Mouse (Mus musculus) CD8-positive naive resting alpha-beta T cell, adult 2 months (primary cell): ENCODE measurements around the gene Klk9.

Experiments used
- DNase-seq, 2 experiments: peaks; one replicate each; pipeline ENCODE4 v3.0.0; 2022; ENCODE audit warnings: low read depth in 2 of 2, low spot score in 2 of 2

Gene Klk9

GRCm38 (mm10) chr7:43789295-43789694 lies 2.4 kb upstream of the Klk9 start:
- DNase-seq: no peak

DNA sequence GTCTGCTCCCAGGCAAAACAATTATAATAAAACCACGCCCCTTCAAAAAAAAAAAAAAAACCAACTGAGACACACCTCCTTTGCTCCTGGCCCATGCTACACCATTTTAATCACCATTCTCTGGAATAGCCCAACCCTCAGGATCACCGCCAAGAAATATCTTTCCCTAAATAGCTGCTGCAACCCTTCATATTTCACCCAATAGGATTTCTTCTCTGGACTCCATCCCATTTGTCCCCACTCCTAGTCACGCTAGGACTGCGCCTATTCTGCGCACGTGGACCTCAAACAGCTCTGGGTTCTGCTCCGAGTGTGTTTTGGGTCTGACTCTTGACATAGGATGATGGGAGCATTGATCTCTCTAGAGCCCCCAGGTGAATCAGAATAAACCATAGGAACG lies 4.7 kb downstream of the Klk9 start:
- no peak for DNase-seq

DNA sequence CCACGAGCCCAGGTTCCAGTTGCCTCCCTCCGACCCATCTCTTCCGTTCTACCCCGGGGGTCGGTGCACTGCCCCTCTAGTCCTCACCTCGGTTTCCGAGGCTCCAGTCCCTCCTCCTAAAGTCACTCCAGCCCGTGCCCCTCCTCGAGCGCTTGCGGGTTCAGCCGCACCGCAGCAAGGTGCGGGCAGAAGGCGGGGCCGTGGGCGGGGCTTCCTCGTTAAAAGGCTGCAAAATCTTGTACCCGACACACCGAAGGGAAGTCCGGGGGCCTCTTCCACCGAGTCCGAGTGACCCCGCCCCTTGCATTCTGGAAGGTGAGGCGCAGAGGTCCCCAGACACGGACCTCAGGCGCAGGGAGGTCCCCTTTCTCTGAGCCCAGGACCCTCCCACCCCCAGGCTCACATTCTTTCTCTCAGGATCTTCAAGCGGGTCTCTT lies 5.7 kb downstream of the Klk9 start, which contains the start of gene Klk8:
TSS of gene Klk8 (plus strand) at position 245 of the 437 bp plus-strand sequence.
- DNase-seq: peak; percentile 35 to 53

DNA sequence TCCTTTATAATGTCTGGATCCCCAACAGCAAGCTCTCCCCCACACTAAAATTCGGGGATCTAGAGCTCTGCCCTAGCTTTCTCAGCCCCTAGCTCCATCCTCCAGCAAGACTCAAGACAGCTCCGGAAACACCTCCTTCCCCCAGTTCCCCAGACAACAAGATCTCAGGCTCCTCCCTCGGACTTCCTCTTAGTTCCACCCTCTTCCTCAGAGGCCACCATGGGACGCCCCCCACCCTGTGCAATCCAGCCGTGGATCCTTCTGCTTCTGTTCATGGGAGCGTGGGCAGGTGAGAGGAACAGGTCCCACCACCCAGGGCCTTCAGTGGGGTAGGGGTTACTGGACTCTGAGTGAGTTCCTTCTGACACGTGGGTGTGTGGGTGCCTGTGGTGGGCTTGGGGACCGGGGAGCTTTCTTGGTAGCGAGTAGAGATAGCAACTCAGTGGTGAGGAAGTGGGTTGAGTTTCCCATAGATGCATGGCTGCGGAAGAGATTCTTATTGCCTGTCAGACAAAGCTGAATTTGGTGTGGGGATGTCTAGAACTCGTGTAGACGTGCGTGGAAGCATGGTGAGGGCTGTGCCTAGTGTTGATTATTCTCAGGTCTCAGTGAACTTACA lies 6.3 kb downstream of the Klk9 start:
- peak; percentile 21 to 41 for DNase-seq

DNA sequence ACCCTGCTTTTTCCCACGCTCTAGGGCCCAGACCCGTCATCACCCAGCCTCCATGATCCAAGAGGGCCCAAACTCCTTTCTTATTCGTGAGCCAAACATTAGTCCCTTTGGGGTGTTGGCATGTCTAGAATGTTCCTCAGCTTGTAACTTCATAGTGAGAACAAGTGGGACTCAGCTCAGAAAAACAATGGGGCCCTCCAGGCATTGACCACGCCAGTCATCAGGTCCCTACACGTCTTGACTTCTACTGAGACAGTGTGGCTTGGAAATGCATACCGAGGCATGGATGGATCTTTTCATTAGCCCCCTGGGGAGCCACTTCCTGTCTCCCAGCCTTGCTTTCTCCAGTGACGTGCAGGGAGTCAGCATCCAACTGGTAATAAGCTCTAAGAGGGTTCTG lies 8.2 kb downstream of the Klk9 start:
- no peak for DNase-seq

- no peak for DNase-seq
Measured at GRCm38 (mm10) chr7:43810994-43811393, 19.3 kb downstream of the Klk9 start, which contains the start of gene Klk7. Gene Klk7 (plus strand): TSS chr7:43811294.

DNA sequence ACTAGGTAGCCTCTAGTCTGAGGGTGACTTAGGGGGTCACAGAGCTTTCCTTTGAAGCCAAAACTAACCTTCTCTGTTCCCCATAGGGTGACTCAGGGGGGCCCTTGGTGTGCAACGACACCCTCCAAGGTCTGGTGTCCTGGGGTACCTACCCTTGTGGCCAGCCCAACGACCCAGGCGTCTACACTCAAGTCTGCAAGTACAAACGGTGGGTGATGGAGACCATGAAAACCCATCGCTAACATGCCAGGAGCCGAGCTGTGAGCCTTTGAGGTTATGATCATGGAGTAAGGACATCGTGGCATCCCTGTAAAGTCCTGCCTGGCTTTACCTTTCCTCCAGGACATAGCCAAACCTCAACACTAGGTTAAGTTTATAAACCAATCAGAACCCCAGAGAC lies 23.5 kb downstream of the Klk9 start:
- DNase-seq: no peak

DNA sequence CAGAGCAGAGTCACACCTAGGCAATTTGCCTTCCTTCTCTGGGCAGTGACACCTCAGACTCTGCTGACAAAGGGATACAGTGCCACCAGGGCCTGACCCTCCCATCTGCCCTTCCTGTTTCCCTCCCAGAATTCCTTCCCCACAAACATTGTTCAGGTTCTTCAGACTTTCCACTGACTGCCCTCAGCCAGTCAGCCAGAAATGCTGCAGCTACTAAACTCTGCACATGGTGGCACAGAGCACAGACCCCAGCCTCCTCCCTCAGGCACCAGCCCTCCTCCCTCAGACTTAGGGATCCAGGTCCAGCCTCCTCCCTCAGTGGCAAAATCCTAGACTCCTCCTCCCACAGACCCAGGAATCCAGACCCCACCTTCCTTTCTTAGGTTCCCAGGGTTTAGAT lies 25.1 kb downstream of the Klk9 start:
- DNase-seq: no peak

DNA sequence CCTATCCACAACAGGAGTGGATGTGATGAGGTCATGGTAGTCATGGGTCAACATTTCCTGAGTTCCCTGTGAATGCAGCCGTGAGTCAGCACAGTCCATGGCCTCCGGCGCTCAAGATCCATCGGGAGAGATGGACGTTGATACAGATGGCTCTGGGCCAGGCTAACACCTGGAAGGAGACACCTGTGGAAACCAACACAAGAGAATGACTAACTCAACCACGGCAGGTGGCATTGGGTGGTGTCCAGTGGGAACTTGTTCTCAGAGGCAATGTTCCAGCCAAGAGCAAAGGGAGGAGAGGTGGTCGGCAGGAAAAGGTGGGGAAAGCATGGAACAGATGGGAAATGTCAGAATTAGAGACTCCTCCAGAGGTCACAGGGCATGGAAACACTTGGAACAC lies 29.9 kb downstream of the Klk9 start:
- DNase-seq: no peak

DNA sequence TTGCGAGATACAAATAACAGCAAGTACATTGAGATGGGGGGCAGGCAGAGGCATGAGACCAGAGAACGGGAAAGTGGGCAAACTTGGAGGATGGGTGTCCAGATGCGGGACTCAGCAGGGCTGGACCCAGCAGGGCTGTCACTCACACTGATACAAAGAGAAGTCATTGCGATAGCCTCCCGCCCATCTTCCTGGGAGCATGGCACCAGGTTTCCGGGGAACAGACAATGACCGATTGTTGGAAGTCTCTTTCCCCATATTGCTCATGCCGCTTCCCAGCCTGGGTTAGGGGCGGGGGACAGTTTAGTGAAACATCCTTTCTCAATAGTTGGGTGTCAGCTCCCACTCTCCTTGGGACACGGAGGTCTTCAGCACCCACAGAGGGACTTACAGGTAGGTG lies 32.5 kb downstream of the Klk9 start, which contains the start of gene Klk6:
TSS of gene Klk6 (plus strand) at position 301 of the 400 bp plus-strand sequence.
- no peak for DNase-seq

- DNase-seq: no peak
Measured at GRCm38 (mm10) chr7:43826056-43826455, 34.4 kb downstream of the Klk9 start.

DNA sequence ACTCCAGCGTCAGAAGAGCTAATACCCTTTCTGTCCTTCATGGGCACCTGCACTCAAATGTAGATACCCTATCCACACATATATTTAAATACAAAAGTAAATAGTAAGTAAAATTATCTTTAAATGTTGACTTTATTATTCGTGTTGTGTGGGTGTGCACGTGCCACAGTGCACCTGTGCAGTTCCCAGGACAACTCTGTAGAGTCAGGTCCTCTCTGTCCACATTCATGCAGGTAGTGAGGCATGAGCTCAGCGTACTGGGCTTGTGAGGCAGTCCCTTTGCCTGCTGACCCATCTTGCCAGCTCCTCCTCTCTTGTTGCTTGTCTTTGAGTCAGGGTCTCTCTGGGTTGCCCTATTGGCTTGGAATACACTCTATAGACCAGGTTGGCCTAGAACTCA lies 36.0 kb downstream of the Klk9 start:
- no peak for DNase-seq

DNA sequence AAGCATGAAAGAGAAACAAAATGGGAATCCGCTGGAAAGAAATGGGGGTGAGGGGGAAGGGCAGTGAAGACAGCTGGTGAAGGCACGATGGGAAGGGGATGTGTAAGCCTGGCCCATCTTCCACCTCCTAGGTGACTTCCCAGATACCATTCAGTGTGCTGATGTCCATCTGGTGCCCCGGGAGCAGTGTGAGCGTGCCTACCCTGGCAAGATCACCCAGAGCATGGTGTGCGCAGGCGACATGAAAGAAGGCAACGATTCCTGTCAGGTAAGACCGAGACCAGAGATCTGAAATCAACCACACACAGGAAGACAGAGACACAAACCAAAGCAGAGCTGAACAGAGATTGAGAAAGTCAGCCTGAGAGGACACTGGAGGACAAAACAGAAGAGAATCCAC lies 37.3 kb downstream of the Klk9 start:
- no peak for DNase-seq

DNA sequence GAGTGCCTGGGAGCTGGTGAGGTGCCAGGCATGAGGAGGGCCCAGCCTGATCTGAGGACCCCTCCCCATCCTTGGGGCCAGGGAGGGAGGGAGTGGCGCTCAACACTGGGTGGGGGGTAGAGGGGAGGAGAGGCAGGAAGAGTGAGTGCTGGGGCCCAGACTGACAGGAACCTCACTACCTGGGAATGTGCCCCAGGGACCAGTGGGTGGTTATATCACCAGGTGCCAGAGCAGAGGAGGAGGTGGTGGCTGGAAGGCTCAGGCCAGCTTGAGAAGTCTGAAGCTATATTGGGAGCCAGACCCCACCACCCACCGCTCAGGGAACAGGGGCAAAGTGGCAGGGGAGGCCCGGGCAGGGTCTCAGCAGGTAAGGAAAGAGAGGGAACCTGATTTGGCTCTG lies 50.0 kb downstream of the Klk9 start, which contains the start of gene Klk5:
TSS of gene Klk5 (plus strand) at position 271 of the 400 bp plus-strand sequence.
- DNase-seq: no peak

- no peak for DNase-seq
Measured at GRCm38 (mm10) chr7:43843801-43844200, 52.1 kb downstream of the Klk9 start.
